Mouse (Mus musculus): ENCODE measurements around the gene Fam162a. TPM values are rescaled to one million over a fixed set of nuclear protein-coding genes. Genes with fewer than 3 reads are reported as not detected.

Gene Fam162a
- polyA plus RNA-seq, 1 experiment: 363 TPM

GRCm38 (mm10) chr16:36094079-36094478 is 22.7 kb upstream of the Fam162a start:
- Histone ChIP-seq H3K4me2 (ENCODE audit: low read depth) (no peak overlapping the region), H3K27me3 (ENCODE audit: control insufficient read depth, insufficient read depth, insufficient read length) (no peaks in the 10 kb centered on the region), H3ac (ENCODE audit: control insufficient read depth, insufficient read length) (no peak overlapping the region), H3K79me2 (ENCODE audit: control insufficient read depth, insufficient read depth) (no peaks in the 10 kb centered on the region), H3K4me3 (no peak overlapping the region), H3K36me3 (ENCODE audit: control insufficient read depth, insufficient read depth) (peaks cover 4% of the 10 kb centered on the region)
- no peak for TF ChIP-seq REST (IDR thresholded peaks at IDR 0.05; ENCODE audit: insufficient read depth, insufficient read length)
- no peak for TF ChIP-seq USF1 (IDR thresholded peaks at IDR 0.05; ENCODE audit: low read depth)
- no peak for TF ChIP-seq MAX (IDR thresholded peaks at IDR 0.05; ENCODE audit: low read depth)
- no peak for TF ChIP-seq POLR2AphosphoS2 (IDR thresholded peaks at IDR 0.05; ENCODE audit: insufficient read length, low read depth)
- TF ChIP-seq CEBPB (IDR thresholded peaks at IDR 0.05; ENCODE audit: insufficient read depth, poor library complexity, severe bottlenecking): no peak
- no peak for TF ChIP-seq MYOD1 (IDR thresholded peaks at IDR 0.05; ENCODE audit: control insufficient read depth in 1 of 3, insufficient read length in 2 of 3, low read depth in 2 of 3)
- TF ChIP-seq TCF3 (IDR thresholded peaks at IDR 0.05; ENCODE audit: insufficient read length, low read depth): no peak
- TF ChIP-seq E2F4 (IDR thresholded peaks at IDR 0.05; ENCODE audit: insufficient read depth): no peak
- no peak for TF ChIP-seq MYOG (IDR thresholded peaks at IDR 0.05; ENCODE audit: control insufficient read depth in 1 of 3, insufficient read depth in 1 of 3, insufficient read length in 2 of 3, low read depth in 2 of 3)
- TF ChIP-seq SRF (IDR thresholded peaks at IDR 0.05; ENCODE audit: control insufficient read depth, insufficient read length, low read depth): no peak
- TF ChIP-seq POLR2A (IDR thresholded peaks at IDR 0.05; ENCODE audit: insufficient read length, low read depth): no peak
- TF ChIP-seq TCF12 (IDR thresholded peaks at IDR 0.05; ENCODE audit: insufficient read depth, poor library complexity, severe bottlenecking): no peak

DNA sequence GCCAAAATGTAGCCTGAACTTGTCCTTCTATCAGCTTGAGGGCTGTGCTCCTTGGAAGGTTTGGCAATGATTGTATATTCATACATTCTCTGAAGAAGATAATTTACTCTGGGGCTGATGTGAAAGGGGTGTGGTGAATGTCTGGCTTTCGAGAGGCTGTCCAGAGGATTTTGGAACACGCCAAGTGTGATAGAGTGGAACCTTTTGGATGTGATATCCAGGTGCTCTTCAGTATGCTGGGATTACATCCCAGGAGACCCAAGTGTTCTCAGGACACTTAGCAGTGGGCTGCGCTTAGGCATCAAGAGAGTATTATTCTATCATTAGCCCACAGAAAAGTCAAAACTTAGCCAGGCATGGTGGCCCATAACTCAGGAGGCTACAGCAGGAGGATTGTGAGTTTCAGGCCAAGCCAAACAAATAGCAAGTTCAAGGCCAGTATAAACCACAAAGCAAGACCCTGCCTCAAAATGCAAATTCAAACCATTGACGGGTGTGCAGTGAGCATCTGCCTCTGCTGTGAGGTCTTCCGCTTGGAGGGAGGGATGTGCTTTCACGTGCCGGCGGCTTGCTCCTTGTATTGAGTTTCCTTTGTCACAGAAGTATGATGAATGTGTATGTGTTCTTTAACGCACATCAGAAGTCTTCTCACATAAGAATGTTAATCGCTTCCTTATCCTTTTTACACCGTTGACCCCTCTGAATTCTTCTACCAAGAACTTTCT is 19.6 kb upstream of the Fam162a start:
- H3K4me2 ChIP-seq (ENCODE audit: low read depth): no peak overlapping the region
- no peaks in the 10 kb centered on the region for H3K79me2 ChIP-seq (ENCODE audit: control insufficient read depth, insufficient read depth)
- H3K36me3 ChIP-seq (ENCODE audit: control insufficient read depth, insufficient read depth): peaks cover 12% of the 10 kb centered on the region
- H3K4me3 ChIP-seq: no peak overlapping the region
- H3K27me3 ChIP-seq (ENCODE audit: control insufficient read depth, insufficient read depth, insufficient read length): no peaks in the 10 kb centered on the region
- TF ChIP-seq SRF (IDR thresholded peaks at IDR 0.05; ENCODE audit: control insufficient read depth, insufficient read length, low read depth) (no peak), MYOG (IDR thresholded peaks at IDR 0.05; ENCODE audit: control insufficient read depth in 1 of 3, insufficient read depth in 1 of 3, insufficient read length in 2 of 3, low read depth in 2 of 3) (no peak), TCF12 (IDR thresholded peaks at IDR 0.05; ENCODE audit: insufficient read depth, poor library complexity, severe bottlenecking) (no peak), E2F4 (IDR thresholded peaks at IDR 0.05; ENCODE audit: insufficient read depth) (no peak), MYOD1 (IDR thresholded peaks at IDR 0.05; ENCODE audit: control insufficient read depth in 1 of 3, insufficient read length in 2 of 3, low read depth in 2 of 3) (no peak), CEBPB (IDR thresholded peaks at IDR 0.05; ENCODE audit: insufficient read depth, poor library complexity, severe bottlenecking) (no peak), USF1 (IDR thresholded peaks at IDR 0.05; ENCODE audit: low read depth) (no peak), POLR2A (IDR thresholded peaks at IDR 0.05; ENCODE audit: insufficient read length, low read depth) (no peak), MAX (IDR thresholded peaks at IDR 0.05; ENCODE audit: low read depth) (no peak), POLR2AphosphoS2 (IDR thresholded peaks at IDR 0.05; ENCODE audit: insufficient read length, low read depth) (no peak), REST (IDR thresholded peaks at IDR 0.05; ENCODE audit: insufficient read depth, insufficient read length) (no peak), TCF3 (IDR thresholded peaks at IDR 0.05; ENCODE audit: insufficient read length, low read depth) (no peak)
- no peak overlapping the region for H3ac ChIP-seq (ENCODE audit: control insufficient read depth, insufficient read length)

DNA sequence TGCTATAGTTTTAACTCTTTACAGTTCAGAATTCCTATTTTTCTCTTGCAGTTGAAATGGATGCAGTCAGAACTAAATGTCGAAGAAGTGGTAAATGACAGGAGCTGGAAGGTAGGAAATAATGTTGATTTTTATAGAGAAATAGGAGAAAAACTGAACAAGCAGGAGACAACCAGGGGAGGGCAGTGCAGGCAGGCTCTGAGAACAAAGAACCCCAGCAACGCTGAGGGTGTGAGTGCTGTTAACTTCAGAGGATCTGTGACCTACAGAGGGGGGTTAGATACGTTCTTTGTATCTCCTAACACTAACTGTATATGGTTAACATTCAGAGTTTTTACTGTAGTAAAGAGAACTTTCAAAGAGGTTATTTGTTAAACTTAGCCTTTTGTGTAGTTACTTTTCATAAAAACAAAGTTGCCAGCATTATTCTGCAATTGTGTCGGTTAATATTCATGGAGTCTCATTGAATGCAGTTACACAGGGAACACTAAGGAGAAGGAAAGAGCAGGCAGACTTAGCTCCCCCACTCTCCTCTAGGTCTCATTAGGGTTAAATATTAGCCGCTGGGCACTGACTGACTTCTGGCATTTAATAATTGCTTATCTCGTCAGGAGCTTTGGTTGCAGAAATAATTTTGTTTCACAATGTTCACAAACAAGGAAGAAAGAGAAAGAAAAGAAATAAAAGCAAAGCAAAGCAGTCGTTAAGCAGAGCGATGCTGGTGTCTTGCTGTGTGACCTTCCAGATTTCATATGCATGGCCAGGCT is 18.6 kb upstream of the Fam162a start:
- H3K4me3 ChIP-seq: no peak overlapping the region
- no peaks in the 10 kb centered on the region for H3K27me3 ChIP-seq (ENCODE audit: control insufficient read depth, insufficient read depth, insufficient read length)
- TF ChIP-seq POLR2AphosphoS2 (IDR thresholded peaks at IDR 0.05; ENCODE audit: insufficient read length, low read depth) (no peak), SRF (IDR thresholded peaks at IDR 0.05; ENCODE audit: control insufficient read depth, insufficient read length, low read depth) (no peak), TCF3 (IDR thresholded peaks at IDR 0.05; ENCODE audit: insufficient read length, low read depth) (no peak), MAX (IDR thresholded peaks at IDR 0.05; ENCODE audit: low read depth) (no peak), USF1 (IDR thresholded peaks at IDR 0.05; ENCODE audit: low read depth) (no peak), MYOD1 (IDR thresholded peaks at IDR 0.05; ENCODE audit: control insufficient read depth in 1 of 3, insufficient read length in 2 of 3, low read depth in 2 of 3) (no peak), TCF12 (IDR thresholded peaks at IDR 0.05; ENCODE audit: insufficient read depth, poor library complexity, severe bottlenecking) (no peak)
- H3K4me2 ChIP-seq (ENCODE audit: low read depth): no peak overlapping the region
- H3K79me2 ChIP-seq (ENCODE audit: control insufficient read depth, insufficient read depth): no peaks in the 10 kb centered on the region
- H3K36me3 ChIP-seq (ENCODE audit: control insufficient read depth, insufficient read depth): peaks cover 16% of the 10 kb centered on the region
- H3ac ChIP-seq (ENCODE audit: control insufficient read depth, insufficient read length): no peak overlapping the region

DNA sequence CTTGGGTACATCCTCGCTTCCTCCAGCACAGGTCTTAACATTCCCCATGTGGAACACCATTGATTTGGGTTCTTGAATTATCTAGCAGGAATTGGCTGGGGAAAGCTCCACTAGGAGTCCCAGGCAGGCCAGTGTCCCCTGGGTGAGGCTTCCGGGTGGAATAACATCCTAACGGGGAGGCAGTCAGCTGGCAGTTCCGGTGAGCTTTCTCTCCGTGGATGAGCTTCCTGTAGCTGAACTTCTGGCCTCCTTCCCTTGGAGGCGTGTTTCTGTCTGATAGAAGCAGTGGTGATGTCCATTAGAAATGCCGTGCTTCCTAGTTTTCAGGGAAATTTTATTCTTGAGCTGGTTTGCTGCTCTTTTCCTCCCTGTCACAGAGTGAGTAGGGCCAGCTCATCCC is 17.7 kb upstream of the Fam162a start:
- H3K27me3 ChIP-seq (ENCODE audit: control insufficient read depth, insufficient read depth, insufficient read length): no peaks in the 10 kb centered on the region
- H3K36me3 ChIP-seq (ENCODE audit: control insufficient read depth, insufficient read depth): peaks cover 16% of the 10 kb centered on the region
- no peaks in the 10 kb centered on the region for H3K79me2 ChIP-seq (ENCODE audit: control insufficient read depth, insufficient read depth)
- no peak overlapping the region for H3K4me3 ChIP-seq
- no peak for TF ChIP-seq SRF (IDR thresholded peaks at IDR 0.05; ENCODE audit: control insufficient read depth, insufficient read length, low read depth)
- TF ChIP-seq MAX (IDR thresholded peaks at IDR 0.05; ENCODE audit: low read depth): no peak
- no peak for TF ChIP-seq USF1 (IDR thresholded peaks at IDR 0.05; ENCODE audit: low read depth)
- TF ChIP-seq POLR2AphosphoS2 (IDR thresholded peaks at IDR 0.05; ENCODE audit: insufficient read length, low read depth): no peak
- no peak for TF ChIP-seq MYOG (IDR thresholded peaks at IDR 0.05; ENCODE audit: control insufficient read depth in 1 of 3, insufficient read depth in 1 of 3, insufficient read length in 2 of 3, low read depth in 2 of 3)
- no peak for TF ChIP-seq REST (IDR thresholded peaks at IDR 0.05; ENCODE audit: insufficient read depth, insufficient read length)
- no peak for TF ChIP-seq MYOD1 (IDR thresholded peaks at IDR 0.05; ENCODE audit: control insufficient read depth in 1 of 3, insufficient read length in 2 of 3, low read depth in 2 of 3)
- no peak for TF ChIP-seq TCF3 (IDR thresholded peaks at IDR 0.05; ENCODE audit: insufficient read length, low read depth)
- no peak for TF ChIP-seq POLR2A (IDR thresholded peaks at IDR 0.05; ENCODE audit: insufficient read length, low read depth)
- TF ChIP-seq E2F4 (IDR thresholded peaks at IDR 0.05; ENCODE audit: insufficient read depth): no peak
- TF ChIP-seq TCF12 (IDR thresholded peaks at IDR 0.05; ENCODE audit: insufficient read depth, poor library complexity, severe bottlenecking): no peak
- TF ChIP-seq CEBPB (IDR thresholded peaks at IDR 0.05; ENCODE audit: insufficient read depth, poor library complexity, severe bottlenecking): no peak
- H3K4me2 ChIP-seq (ENCODE audit: low read depth): no peak overlapping the region
- no peak overlapping the region for H3ac ChIP-seq (ENCODE audit: control insufficient read depth, insufficient read length)

Measured in myocyte (in vitro differentiated cells).